Mouse (Mus musculus) kidney, adult 11 months (tissue): ENCODE measurements around the gene Ipo8.

ENCODE experiments used
- DNase-seq: peaks from one replicate; pipeline ENCODE4 v3.0.0; 2022

Ipo8 gene

GRCm38 (mm10) chr6:148751400-148751799, 79.9 kb downstream of the Ipo8 start:
- no peak for DNase-seq

- no peak for DNase-seq
Measured at GRCm38 (mm10) chr6:148750183-148750582, 81.1 kb downstream of the Ipo8 start.

- no peak for DNase-seq
Measured at GRCm38 (mm10) chr6:148740521-148741226, 90.6 kb downstream of the Ipo8 start.

GRCm38 (mm10) chr6:148736390-148736789, 94.9 kb downstream of the Ipo8 start:
- DNase-seq: no peak

DNA sequence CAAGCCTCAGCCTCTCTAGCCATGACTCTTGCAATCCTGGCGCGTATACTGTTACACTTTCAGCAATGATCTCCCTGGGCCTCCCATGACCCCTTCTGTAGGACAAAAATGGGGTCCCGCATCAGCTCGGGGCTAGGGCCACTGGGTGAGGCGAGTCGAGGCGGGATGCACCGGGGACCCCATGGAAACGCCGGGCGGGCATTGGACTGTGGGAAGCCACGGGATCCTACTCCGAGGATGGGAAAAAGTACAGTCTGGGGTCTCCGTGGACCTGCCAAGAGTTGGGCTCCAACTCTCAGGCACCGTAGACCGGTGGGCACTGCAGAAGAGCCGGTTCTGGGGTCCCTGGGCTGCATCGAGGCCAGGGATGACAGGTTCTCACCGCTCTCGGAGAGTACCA, 97.3 kb downstream of the Ipo8 start:
- DNase-seq: no peak

GRCm38 (mm10) chr6:148732920-148733319, 98.3 kb downstream of the Ipo8 start:
- DNase-seq: no peak

- no peak for DNase-seq
Measured at GRCm38 (mm10) chr6:148728571-148728970, 102.7 kb downstream of the Ipo8 start.

DNA sequence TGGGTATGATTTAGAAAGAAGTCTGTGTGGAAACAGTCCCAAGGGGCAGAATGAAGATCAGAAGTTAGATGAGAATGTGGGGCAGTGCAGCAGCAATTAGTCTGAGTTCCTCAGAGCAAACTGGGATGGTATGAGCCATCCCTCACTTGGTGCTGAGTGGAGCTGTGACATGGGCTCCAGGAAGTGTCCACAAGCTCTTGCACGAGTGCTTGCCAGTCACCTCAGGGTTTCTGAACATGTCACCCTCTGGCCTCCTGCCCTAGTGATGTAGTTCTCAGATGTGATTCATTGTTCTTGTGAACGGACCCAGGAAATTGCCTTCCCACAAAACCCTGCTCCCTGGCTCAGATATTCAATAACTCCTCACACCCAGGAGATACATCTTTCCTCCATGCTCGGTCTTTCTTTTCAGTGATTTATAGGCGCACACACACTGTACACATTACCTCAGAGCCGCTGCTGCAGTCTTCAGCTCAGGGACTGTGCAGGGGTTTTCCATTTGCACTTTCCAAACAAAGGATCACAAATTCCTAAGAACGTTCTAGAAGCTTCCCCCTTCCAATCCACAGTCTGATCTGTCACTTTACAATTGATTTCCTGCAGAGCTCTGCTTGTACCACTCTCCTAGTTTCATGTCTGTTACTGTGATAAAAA, 103.3 kb downstream of the Ipo8 start:
- no peak for DNase-seq

DNA sequence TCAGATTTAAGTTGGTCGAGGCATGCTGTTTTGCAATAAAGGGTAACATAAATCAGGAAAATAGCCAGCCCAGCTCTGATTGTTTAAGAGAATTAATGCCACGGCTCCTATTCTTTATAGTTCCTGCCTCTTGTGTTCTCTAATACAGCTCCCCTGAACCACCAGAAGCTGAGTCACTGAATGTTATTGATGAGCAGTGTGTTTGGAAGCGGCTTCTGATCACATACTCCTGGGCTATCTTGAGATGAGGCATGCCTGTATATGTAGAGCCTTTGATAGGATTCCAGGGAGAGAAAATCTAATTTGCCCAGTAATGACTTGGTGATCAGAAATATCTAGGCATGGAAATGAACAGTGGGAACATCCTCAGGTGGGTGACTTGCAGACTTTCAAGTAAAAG, 106.8 kb downstream of the Ipo8 start:
- DNase-seq: no peak
